Mouse (Mus musculus) kidney, postnatal 0 days (tissue): ENCODE measurements at regions not wholly inside any gene's neighbourhood (a gene's known extent, or its start where the extent isn't known, plus 50 kb on each side); places are given as distances from the start of the nearest gene placed in this dataset.

Experiments used
- ATAC-seq: fragments of 200-750 bp; cut with Nextera tagmentation; replicated peaks from 2 replicates; pipeline ENCODE4 v1.8.0; 2017; ENCODE audit warnings: low read depth, moderate number of reproducible peaks, moderate TSS enrichment, moderate library complexity; ENCODE audit not compliant: low FRiP score
- DNase-seq: peaks from one replicate; pipeline ENCODE4 v3.0.0-alpha.2; 2016; ENCODE audit warnings: low spot score
- H3K27ac ChIP-seq: fragments of 300-500 bp; sonication (generic); 2 replicates; pipeline ENCODE4 v1.5.1; 2014; ENCODE audit warnings: mild to moderate bottlenecking
- H3K27me3 ChIP-seq: fragments of 300-500 bp; sonication (generic); 2 replicates; pipeline ENCODE4 v1.6.1; 2014; ENCODE audit warnings: low read length, mixed read lengths; ENCODE audit not compliant: insufficient read depth
- H3K36me3 ChIP-seq: fragments of 300-500 bp; sonication (generic); 2 replicates; pipeline ENCODE4 v1.6.1; 2014; ENCODE audit warnings: low read length, mixed read lengths; ENCODE audit not compliant: insufficient read depth
- H3K4me1 ChIP-seq: fragments of 300-500 bp; sonication (generic); replicated peaks from 2 replicates; pipeline ENCODE4 v1.6.1; 2014; ENCODE audit warnings: antibody characterized with exemption, low read length, mixed read lengths; ENCODE audit not compliant: insufficient read depth
- H3K4me2 ChIP-seq: fragments of 300-500 bp; sonication (generic); 2 replicates; pipeline ENCODE4 v1.6.1; 2014; ENCODE audit warnings: mild to moderate bottlenecking, low read length, moderate library complexity, mixed read lengths
- H3K4me3 ChIP-seq: fragments of 300-500 bp; sonication (generic); replicated peaks from 2 replicates; pipeline ENCODE4 v1.5.1; 2014; ENCODE audit warnings: low read depth, low read length
- H3K9ac ChIP-seq: fragments of 300-500 bp; sonication (generic); 2 replicates; pipeline ENCODE4 v1.6.1; 2014; ENCODE audit warnings: low read depth, low read length
- H3K9me3 ChIP-seq: fragments of 300-500 bp; sonication (generic); replicated peaks from 2 replicates; pipeline ENCODE4 v1.6.1; 2016; ENCODE audit warnings: low read length, inconsistent platforms, mixed read lengths
- CTCF ChIP-seq: IDR thresholded peaks from 2 replicates; pipeline ENCODE4 v1.5.1; 2016; ENCODE audit warnings: antibody characterized with exemption, low read depth, mild to moderate bottlenecking, moderate library complexity
- WGBS: fragments of 180-500 bp; shearing (Covaris S2); extraction: QIAGEN DNeasy Blood & Tissue Kit; methylation state at CpG from one replicate; pipeline ENCODE4 v1.1.7; 2014; 5-methylcytosine and 5-hydroxymethylcytosine counted together

DNA sequence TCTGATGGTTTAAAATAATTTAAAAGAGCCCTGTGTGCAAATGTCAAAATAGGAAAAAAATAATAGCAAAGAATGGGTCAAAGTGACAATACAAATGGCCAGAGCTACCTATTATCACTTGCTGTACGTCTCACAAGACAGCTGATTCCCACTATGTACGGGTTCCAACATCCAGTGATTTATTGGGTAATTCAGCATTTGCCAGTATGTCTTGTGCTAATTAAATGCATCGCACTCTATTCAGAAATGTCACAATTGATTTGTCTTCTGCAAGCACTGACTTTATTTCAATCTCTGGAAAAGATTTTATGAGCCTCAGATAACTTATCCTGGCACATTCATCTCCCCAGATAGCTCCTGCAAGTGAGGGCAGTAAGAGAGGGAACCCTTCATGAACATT is 55.1 kb upstream of the Pter start:
- Histone ChIP-seq H3K9me3 (no peaks in the 10 kb centered on the region), H3K36me3 (no peaks in the 10 kb centered on the region), H3K27me3 (no peaks in the 10 kb centered on the region), H3K27ac (no peak overlapping the region), H3K4me3 (no peak overlapping the region), H3K4me2 (no peak overlapping the region), H3K9ac (no peak overlapping the region), H3K4me1 (no peaks in the 10 kb centered on the region)
- TF ChIP-seq CTCF: no peak
- DNase-seq (no peak), ATAC-seq (no peak)
- WGBS: 53% methylated on average over 3 of the region's 3 CpGs
